Mouse (Mus musculus) left cerebral cortex, postnatal 4 days (tissue): ENCODE results near the gene Efcc1. TPM values are rescaled to one million over a fixed set of nuclear protein-coding genes. Genes with fewer than 3 reads are reported as not detected.

ENCODE experiments used
- DNase-seq: peaks from one replicate; pipeline ENCODE4 v3.0.0-alpha.2; 2022
- intact Hi-C: fragments of 180-260 bp; cut with DNase I; formaldehyde crosslinking; loops from one replicate; pipeline ENCODE4 v1.15.1; 2025
- total RNA-seq, 2 experiments: library from RNA; stranded (reverse); gene quantifications; 2 replicates each; pipeline ENCODE4 v1.2.3; 2021

Efcc1 gene
- total RNA-seq, 2 experiments from 2014 or later, result 3.4 to 6.2 TPM

GRCm38 (mm10) chr6:87804036-87804435 is 73.4 kb downstream of the Efcc1 start:
- intact Hi-C loops, result no loop called here
- DNase-seq, result no peak

DNA sequence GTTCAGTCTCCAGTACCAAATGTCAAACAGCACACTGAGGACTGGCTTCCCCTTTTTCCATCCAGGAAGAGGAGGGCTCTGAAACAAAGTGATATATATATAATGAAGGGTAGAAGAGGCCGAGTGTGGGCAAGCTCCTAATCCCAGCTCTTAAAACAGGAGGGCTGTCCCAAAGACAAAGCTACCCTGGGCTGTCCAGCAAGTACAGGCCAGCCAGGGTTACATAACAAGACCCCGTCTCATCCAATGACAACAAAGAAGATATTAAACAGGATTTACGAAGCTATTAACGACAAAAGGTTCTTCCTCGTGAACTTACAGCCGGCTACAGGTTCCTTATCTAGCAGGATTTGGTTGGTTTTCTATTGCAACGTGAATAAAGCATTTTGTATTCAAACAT is 74.2 kb downstream of the Efcc1 start:
- DNase-seq, result no peak
- intact Hi-C loops, result no loop called here

- intact Hi-C loops, result no loop called here
- DNase-seq, result no peak
Measured at GRCm38 (mm10) chr6:87805448-87805847, 74.8 kb downstream of the Efcc1 start.

Other genes with a start within 250 kb of the Efcc1 start
- gene Arhgap25, start 197.6 kb upstream of the Efcc1 start, total RNA-seq, result 1 to 10 TPM; 2.4 to 3.7 TPM
- gene Prokr1, start 140.1 kb upstream of the Efcc1 start, total RNA-seq, result 1 to 10 TPM in 1 of 2 experiments, under 1 TPM in 1; 0.94 to 1.0 TPM
- gene Aplf, start 58.7 kb upstream of the Efcc1 start, total RNA-seq, result 10 to 100 TPM; 11.6 to 12.4 TPM
- not detected for gene Gp9, start 47.2 kb downstream of the Efcc1 start, total RNA-seq
- gene Rab43, start 81.3 kb downstream of the Efcc1 start, total RNA-seq, result 10 to 100 TPM; 15.2 to 21.8 TPM
- 1 to 10 TPM; 3.7 to 4.0 TPM for gene Gm45140, start 104.9 kb downstream of the Efcc1 start, total RNA-seq
- 10 to 100 TPM; 29.1 to 30.1 TPM for gene Isy1, start 107.9 kb downstream of the Efcc1 start, total RNA-seq
- gene Cnbp, start 120.2 kb downstream of the Efcc1 start, total RNA-seq, result 100 to 1,000 TPM; 219 to 224 TPM
- 100 to 1,000 TPM; 158 to 172 TPM for gene Copg1, start 156.9 kb downstream of the Efcc1 start, total RNA-seq
- 10 to 100 TPM; 37.3 to 39.7 TPM for gene Hmces, start 183.1 kb downstream of the Efcc1 start, total RNA-seq